Mouse (Mus musculus): Measurements from ENCODE around the gene Olfr541.

DNA sequence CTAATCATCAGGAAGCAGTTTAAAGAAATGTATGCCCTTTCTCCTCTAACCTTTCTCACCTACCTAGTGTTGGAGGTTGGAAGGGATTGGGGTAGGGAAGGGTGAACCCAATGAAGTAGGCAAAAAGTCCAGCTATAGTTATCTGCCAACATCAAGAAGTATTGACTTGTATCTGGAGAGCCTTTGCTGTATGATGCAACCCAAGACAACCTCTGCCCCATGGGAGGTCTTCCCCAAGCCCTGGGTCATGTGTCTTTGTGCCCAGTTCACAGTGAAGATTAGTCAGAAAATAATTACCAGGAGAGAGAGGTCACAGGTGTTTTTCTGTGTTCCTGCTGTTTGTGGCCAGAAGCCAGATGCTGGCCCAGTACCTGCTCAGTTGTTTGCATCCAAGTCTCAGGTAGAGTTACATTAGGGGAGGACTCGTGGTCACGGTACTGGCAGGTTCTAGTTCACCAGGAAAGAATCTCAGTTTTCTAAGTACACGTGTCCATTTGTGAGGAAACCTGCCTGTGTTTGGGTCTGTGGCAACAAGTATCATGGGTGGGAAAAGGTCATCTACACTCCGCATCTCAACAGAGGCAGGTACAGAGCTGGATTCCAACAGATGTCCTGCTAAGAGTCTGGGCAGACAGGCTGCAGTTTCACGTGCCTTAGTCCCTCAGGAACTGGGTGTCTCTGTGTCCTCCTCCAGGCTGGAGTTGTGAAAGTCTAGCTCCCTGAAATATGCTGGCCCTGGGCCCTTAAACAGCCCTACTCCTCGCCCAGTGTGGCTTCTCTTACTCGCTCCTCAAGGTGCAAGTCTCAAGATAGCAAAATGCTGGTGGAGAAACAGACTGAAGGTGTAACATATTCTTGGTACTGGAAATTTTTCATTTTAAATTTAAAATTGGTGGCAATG is 20.3 kb downstream of the Olfr541 start:
- TF ChIP-seq CTCF (IDR thresholded peaks at IDR 0.05; ENCODE audit: extremely low read depth, insufficient read length, insufficient replicate concordance, low read depth, low read length) (no peak), POLR2A (IDR thresholded peaks at IDR 0.05; ENCODE audit: low read depth, low read length) (no peak)

All from small intestine, adult 2 months (tissue).